Comparison of ENCODE assay signal across 25 mouse cellular contexts in genomic region chr5:12154551-12155091, GRCm38 (mm10).
"Had no signal": no experiment of that assay in that cellular context is flagged by ENCODE, and none has a peak within 500 bp of the region (broad histone marks: within the 10 kb centered on the region; RNA-seq: fewer than 3 reads in every experiment).

No protein-coding gene starts in this region.

- H3K36me3 ChIP-seq: heart, embryonic 13.5 days; heart, embryonic 15.5 days; hindbrain, embryonic 13.5 days; hindbrain, embryonic 15.5 days; intestine, embryonic 15.5 days; kidney, embryonic 15.5 days; limb, embryonic 13.5 days; limb, embryonic 15.5 days; liver, embryonic 12.5 days had no signal

- H3K4me3 ChIP-seq: heart, adult 2 months; heart, embryonic 13.5 days; heart, embryonic 15.5 days; hindbrain, embryonic 13.5 days; hindbrain, embryonic 15.5 days; intestine, embryonic 15.5 days; kidney, embryonic 15.5 days; layer of hippocampus, adult 2 months; left cerebral cortex, adult 2 months; limb, embryonic 13.5 days; limb, embryonic 15.5 days; liver, embryonic 12.5 days had no signal

- DNase-seq: forebrain, postnatal 0 days; gastrocnemius, postnatal 14 days; gastrocnemius, postnatal 36 days; heart, adult 11 months; heart, adult 2 months; heart, postnatal 14 days; heart, postnatal 36 days; kidney, adult 18-20 months; kidney, postnatal 25 days; kidney, postnatal 4 days; left cerebral cortex, postnatal 4 days had no signal

- H3K4me1 ChIP-seq: heart, embryonic 15.5 days; hindbrain, embryonic 13.5 days; hindbrain, embryonic 15.5 days; intestine, embryonic 15.5 days; kidney, embryonic 15.5 days; limb, embryonic 13.5 days; limb, embryonic 15.5 days; liver, embryonic 12.5 days had no signal

- H3K9me3 ChIP-seq: heart, embryonic 13.5 days; heart, embryonic 15.5 days; hindbrain, embryonic 13.5 days; hindbrain, embryonic 15.5 days; intestine, embryonic 15.5 days; kidney, embryonic 15.5 days; limb, embryonic 13.5 days; limb, embryonic 15.5 days; liver, embryonic 12.5 days had no signal

- H3K27me3 ChIP-seq: heart, embryonic 13.5 days; heart, embryonic 15.5 days; hindbrain, embryonic 13.5 days; hindbrain, embryonic 15.5 days; intestine, embryonic 15.5 days; kidney, embryonic 15.5 days; limb, embryonic 13.5 days; limb, embryonic 15.5 days; liver, embryonic 12.5 days had no signal

- H3K9ac ChIP-seq: forebrain, postnatal 0 days; heart, embryonic 13.5 days; heart, embryonic 15.5 days; hindbrain, embryonic 13.5 days; hindbrain, embryonic 15.5 days; intestine, embryonic 15.5 days; kidney, embryonic 15.5 days; limb, embryonic 13.5 days; limb, embryonic 15.5 days; liver, embryonic 12.5 days had no signal

- H3K27ac ChIP-seq: heart, adult 2 months; heart, embryonic 13.5 days; heart, embryonic 15.5 days; hindbrain, embryonic 13.5 days; hindbrain, embryonic 15.5 days; intestine, embryonic 15.5 days; kidney, embryonic 15.5 days; layer of hippocampus, adult 2 months; left cerebral cortex, adult 2 months; limb, embryonic 13.5 days; limb, embryonic 15.5 days; liver, embryonic 12.5 days had no signal

- ATAC-seq: forebrain, postnatal 0 days; inflammation-experienced regulatory T-cells, adult 6 months; intestine, embryonic 15.5 days; intestine, postnatal 0 days; liver, embryonic 12.5 days had no signal

- H3K4me2 ChIP-seq: heart, embryonic 11.5 days; heart, embryonic 13.5 days; heart, embryonic 15.5 days; hindbrain, embryonic 13.5 days; hindbrain, embryonic 15.5 days; intestine, embryonic 15.5 days; kidney, embryonic 15.5 days; limb, embryonic 13.5 days; limb, embryonic 15.5 days; liver, embryonic 12.5 days had no signal
